Mouse (Mus musculus) neural tube, embryonic 12.5 days (tissue): ENCODE measurements at regions not wholly inside any gene's neighbourhood (a gene's known extent, or its start where the extent isn't known, plus 50 kb on each side); places are given as distances from the start of the nearest gene placed in this dataset.

Experiments
- ATAC-seq: fragments of 200-750 bp; cut with Nextera tagmentation; 2 replicates; pipeline ENCODE4 v1.8.0; 2017; ENCODE audit warnings: low read depth, mild to moderate bottlenecking, moderate TSS enrichment, moderate library complexity; ENCODE audit not compliant: low FRiP score
- H3K27ac ChIP-seq: fragments of 300-500 bp; sonication (generic); 2 replicates; pipeline ENCODE4 v1.5.1; 2016
- H3K27me3 ChIP-seq: fragments of 300-500 bp; sonication (generic); replicated peaks from 2 replicates; pipeline ENCODE4 v1.6.1; 2016; ENCODE audit warnings: mild to moderate bottlenecking
- H3K36me3 ChIP-seq: fragments of 300-500 bp; sonication (generic); 2 replicates; pipeline ENCODE4 v1.6.1; 2016; ENCODE audit warnings: mild to moderate bottlenecking
- H3K4me1 ChIP-seq: fragments of 300-500 bp; sonication (generic); 2 replicates; pipeline ENCODE4 v1.6.1; 2016
- H3K4me2 ChIP-seq: fragments of 300-500 bp; sonication (generic); replicated peaks from 2 replicates; pipeline ENCODE4 v1.6.1; 2016; ENCODE audit warnings: mild to moderate bottlenecking
- H3K4me3 ChIP-seq: fragments of 300-500 bp; sonication (generic); 2 replicates; pipeline ENCODE4 v1.5.1; 2016
- H3K9ac ChIP-seq: fragments of 300-500 bp; sonication (generic); 2 replicates; pipeline ENCODE4 v1.6.1; 2016; ENCODE audit warnings: mild to moderate bottlenecking
- H3K9me3 ChIP-seq: fragments of 300-500 bp; sonication (generic); 2 replicates; pipeline ENCODE4 v1.6.1; 2016; ENCODE audit warnings: mild to moderate bottlenecking
- WGBS: fragments of 180-500 bp; shearing (Covaris S2); methylation state at CpG from one replicate; pipeline ENCODE4 v1.1.7; 2016; 5-methylcytosine and 5-hydroxymethylcytosine counted together

DNA sequence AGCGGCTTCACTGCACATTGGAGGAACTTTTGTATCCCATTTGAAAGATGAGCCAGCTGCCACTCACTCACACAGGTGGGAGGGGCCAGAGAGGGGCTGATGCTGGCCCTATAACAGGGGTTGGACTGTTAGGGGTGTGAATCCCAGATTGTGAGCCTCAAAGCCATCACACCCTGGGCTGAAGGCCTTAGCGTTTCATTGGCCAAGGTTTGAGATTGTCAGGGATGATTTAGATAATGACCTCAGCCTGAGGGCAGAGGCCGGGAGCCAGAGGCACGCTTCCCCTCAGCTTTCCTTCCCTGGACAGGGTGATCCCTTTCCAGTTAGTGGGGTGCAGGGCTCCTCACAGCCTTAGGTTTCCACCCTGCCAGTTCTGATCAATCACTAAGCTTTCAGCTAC is 124.5 kb upstream of the Gjb5 start:
- no peak for ATAC-seq
- 48% methylated on average over 4 of the region's 4 CpGs for WGBS
- Histone ChIP-seq H3K36me3 (no peaks in the 10 kb centered on the region), H3K9ac (no peak overlapping the region), H3K27me3 (no peaks in the 10 kb centered on the region), H3K27ac (no peak overlapping the region), H3K4me2 (no peak overlapping the region), H3K4me3 (no peak overlapping the region), H3K4me1 (no peaks in the 10 kb centered on the region), H3K9me3 (no peaks in the 10 kb centered on the region)

DNA sequence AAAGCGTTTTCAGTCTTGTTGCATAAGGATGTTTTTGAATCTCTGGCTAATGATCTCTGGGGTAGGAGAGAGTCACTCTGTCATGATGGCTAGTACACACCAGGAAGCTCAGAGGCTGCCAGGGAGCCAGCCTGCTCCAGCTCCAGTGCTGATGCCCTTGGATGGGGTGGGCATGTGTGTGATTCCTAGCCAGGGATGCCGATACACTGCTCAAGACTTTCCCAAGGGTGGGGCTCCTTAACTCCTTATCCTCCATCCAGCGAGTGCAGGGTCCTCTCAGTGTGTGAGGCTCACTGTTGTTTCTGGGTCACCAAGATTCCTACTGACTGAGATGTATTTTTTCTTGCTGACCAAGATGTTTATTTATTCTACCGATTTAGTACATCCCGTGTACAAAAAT is 122.4 kb upstream of the Gjb5 start:
- H3K4me2 ChIP-seq: no peak overlapping the region
- no peak overlapping the region for H3K27ac ChIP-seq
- no peak for ATAC-seq
- no peaks in the 10 kb centered on the region for H3K27me3 ChIP-seq
- no peak overlapping the region for H3K9ac ChIP-seq
- no peak overlapping the region for H3K4me3 ChIP-seq
- no peaks in the 10 kb centered on the region for H3K36me3 ChIP-seq
- no peaks in the 10 kb centered on the region for H3K4me1 ChIP-seq
- WGBS: 82% methylated on average over 5 of the region's 5 CpGs
- H3K9me3 ChIP-seq: no peaks in the 10 kb centered on the region

DNA sequence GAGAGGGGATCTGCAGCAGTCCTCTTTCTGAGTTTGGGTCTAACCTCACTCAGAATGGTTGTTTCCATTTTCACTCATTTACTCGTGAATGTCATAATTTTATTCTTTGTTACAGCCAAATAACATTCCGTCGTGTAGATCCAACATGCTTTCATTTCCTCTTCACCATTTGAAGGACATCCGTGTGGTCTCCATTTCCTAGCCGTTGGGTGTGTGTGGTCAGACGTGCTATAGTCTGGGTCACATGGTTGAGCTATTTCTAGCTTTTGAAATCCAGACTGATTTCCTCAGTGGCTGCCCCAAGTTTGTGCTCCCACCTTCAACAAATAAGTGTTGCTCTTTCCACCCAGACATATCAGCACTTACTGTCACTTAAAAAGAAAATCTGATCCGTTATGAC is 111.9 kb upstream of the Gjb5 start:
- Histone ChIP-seq H3K4me3 (no peak overlapping the region), H3K27ac (no peak overlapping the region), H3K4me1 (no peaks in the 10 kb centered on the region), H3K9me3 (no peaks in the 10 kb centered on the region), H3K9ac (no peak overlapping the region), H3K4me2 (no peak overlapping the region), H3K36me3 (no peaks in the 10 kb centered on the region), H3K27me3 (no peaks in the 10 kb centered on the region)
- ATAC-seq: no peak
- 92% methylated on average over 7 of the region's 7 CpGs for WGBS

DNA sequence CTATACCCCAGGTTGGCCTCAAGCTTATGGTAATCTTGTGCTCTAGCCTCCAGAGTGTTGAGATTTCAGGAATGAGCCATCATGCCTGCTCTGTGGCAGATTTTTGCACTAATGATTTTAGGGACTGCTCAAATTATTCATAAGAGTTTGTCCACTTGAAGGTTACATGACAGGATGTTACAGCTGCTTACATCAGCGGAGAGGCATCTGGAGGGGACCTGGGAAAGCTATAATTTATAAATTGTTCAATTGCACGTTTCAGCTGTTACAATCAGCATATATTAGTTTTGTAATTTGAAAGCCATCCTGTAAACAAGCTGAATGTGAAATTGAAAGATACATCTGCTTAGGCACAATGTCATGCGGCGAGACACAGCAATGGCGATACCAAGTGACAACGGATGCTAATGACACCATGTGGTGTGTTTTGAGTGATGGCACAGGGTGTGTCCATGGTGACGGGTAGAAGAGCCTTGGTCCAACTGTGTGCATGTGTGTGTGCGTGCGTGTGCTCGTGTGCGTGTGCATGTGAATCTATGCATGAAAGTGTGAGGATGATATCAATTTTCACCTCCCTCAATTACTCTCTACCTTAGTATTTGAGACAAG is 96.6 kb upstream of the Gjb5 start:
- no peaks in the 10 kb centered on the region for H3K36me3 ChIP-seq
- H3K4me2 ChIP-seq: no peak overlapping the region
- WGBS: 92% methylated on average over 11 of the region's 11 CpGs
- peaks cover 13% of the 10 kb centered on the region; the same call in 1 of the 2 replicates for H3K9me3 ChIP-seq
- no peak overlapping the region for H3K9ac ChIP-seq
- no peaks in the 10 kb centered on the region for H3K27me3 ChIP-seq
- ATAC-seq: no peak
- no peak overlapping the region for H3K27ac ChIP-seq
- H3K4me3 ChIP-seq: no peak overlapping the region
- H3K4me1 ChIP-seq: no peaks in the 10 kb centered on the region

DNA sequence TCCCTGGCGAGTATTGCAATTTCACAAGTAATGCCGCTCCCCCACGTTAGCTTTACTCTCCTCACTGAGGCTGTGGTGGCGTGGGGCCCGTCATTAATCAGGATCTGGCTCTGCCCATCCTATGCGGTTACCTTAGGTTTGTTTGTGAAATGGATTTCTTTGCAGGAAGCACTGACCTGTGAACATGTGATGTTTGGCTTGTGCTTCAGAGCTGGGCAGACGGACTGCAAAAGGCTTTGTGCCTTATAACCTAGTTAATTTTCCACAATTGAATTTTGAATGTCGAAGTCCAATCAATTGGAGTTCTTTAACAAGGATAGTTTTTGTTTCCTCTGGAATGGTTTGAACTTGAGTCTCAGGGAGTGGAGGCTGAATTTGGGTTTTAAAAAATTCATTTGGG is 94.1 kb upstream of the Gjb5 start:
- H3K27ac ChIP-seq: no peak overlapping the region
- no peak overlapping the region for H3K4me2 ChIP-seq
- no peak overlapping the region for H3K9ac ChIP-seq
- H3K27me3 ChIP-seq: no peaks in the 10 kb centered on the region
- no peak overlapping the region for H3K4me3 ChIP-seq
- H3K4me1 ChIP-seq: no peaks in the 10 kb centered on the region
- WGBS: 79% methylated on average over 8 of the region's 8 CpGs
- no peaks in the 10 kb centered on the region for H3K36me3 ChIP-seq
- ATAC-seq: no peak
- 0 out of 2 replicates have a peak, but pooled peaks cover under 1% of the 10 kb centered on the region for H3K9me3 ChIP-seq

DNA sequence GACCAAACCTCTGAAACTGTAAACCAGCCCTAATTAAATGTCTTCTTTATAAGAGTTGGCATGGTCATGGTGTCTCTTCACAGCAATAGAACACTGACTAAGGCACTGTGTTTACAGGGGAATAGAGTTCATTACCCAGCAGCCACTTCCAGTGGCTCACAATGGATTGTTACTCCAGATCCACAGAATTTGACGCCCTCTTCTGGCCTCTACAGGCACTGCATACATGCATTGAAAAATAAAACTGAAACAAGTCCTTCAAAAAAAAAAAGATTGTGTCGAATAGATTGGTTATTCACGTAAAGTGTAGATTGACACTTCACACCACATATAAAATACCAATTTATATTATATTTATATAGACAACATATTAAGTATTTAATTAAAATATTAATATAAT is 87.3 kb upstream of the Gjb5 start:
- Histone ChIP-seq H3K9ac (no peak overlapping the region), H3K36me3 (no peaks in the 10 kb centered on the region), H3K27ac (no peak overlapping the region), H3K4me2 (no peak overlapping the region), H3K4me1 (no peaks in the 10 kb centered on the region), H3K27me3 (no peaks in the 10 kb centered on the region), H3K9me3 (no peaks in the 10 kb centered on the region), H3K4me3 (no peak overlapping the region)
- ATAC-seq: no peak
- 67% methylated on average over 3 of the region's 3 CpGs for WGBS

DNA sequence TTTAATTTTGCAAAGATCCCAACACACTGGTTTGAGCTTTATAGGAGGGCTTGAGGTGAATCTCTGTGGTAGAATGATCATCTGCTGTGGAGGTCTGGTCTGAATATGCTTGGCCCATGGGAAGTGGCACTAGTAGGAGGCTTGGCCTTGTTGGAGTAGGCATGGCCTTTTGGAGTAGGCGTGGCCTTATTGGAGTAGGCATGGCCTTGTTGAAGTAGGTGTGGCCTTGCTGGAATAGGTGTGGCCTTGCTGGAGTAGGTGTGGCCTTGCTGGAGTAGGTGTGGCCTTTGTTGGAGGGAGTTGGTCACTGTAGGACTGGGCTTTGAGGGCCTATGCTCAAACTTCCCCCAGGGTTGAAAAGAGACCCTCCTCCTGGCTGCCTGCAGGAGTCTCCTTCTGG is 86.1 kb upstream of the Gjb5 start:
- no peak overlapping the region for H3K4me3 ChIP-seq
- no peaks in the 10 kb centered on the region for H3K27me3 ChIP-seq
- H3K36me3 ChIP-seq: no peaks in the 10 kb centered on the region
- H3K9ac ChIP-seq: no peak overlapping the region
- 100% methylated on average over 1 of the region's 1 CpGs for WGBS
- no peaks in the 10 kb centered on the region for H3K9me3 ChIP-seq
- H3K4me1 ChIP-seq: no peaks in the 10 kb centered on the region
- ATAC-seq: no peak
- H3K4me2 ChIP-seq: no peak overlapping the region
- H3K27ac ChIP-seq: no peak overlapping the region

DNA sequence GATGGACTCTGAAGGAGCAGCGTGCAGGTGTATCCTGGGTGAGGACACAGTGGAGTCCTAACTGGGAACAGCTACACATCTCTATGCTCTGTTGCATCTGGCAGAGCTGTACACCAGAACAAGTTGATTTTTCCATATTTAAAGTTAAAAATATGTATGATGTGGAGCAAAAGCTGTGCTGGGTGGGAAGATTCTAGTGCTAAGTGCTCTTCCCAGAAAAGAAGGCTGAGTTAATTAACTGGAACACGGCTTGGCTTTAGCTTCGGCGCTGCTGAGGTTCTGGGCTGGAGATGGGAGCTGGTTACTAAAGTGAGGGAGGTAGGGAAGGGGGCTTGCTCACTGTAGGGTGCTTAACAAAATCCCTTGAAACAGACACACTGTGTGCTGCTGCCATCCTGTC is 84.0 kb upstream of the Gjb5 start:
- Histone ChIP-seq H3K36me3 (no peaks in the 10 kb centered on the region), H3K4me2 (no peak overlapping the region), H3K9me3 (no peaks in the 10 kb centered on the region), H3K27me3 (no peaks in the 10 kb centered on the region), H3K4me3 (no peak overlapping the region), H3K27ac (no peak overlapping the region), H3K9ac (no peak overlapping the region), H3K4me1 (no peaks in the 10 kb centered on the region)
- 81% methylated on average over 4 of the region's 4 CpGs for WGBS
- no peak for ATAC-seq

DNA sequence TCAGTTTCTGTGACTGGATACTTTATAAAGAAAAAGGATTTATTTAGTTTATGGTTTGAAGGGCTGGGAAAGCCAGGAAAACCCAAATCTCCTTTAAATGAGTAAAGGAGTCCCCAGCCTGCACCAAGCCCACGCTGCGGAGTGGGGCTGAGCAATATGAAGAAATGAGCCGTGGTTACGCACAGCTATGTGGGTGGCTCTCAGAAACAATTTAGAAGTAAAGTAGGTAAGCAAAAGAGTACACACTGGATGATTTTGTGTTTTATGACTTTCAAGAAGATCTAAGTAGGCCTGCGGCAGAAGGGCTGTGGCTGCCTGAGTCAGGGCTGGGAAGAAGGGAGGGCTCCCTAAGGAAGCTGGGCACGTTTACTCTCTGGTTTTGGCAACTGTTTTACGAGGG is 82.6 kb upstream of the Gjb5 start:
- no peak overlapping the region for H3K9ac ChIP-seq
- no peaks in the 10 kb centered on the region for H3K27me3 ChIP-seq
- no peak overlapping the region for H3K27ac ChIP-seq
- no peak for ATAC-seq
- no peak overlapping the region for H3K4me2 ChIP-seq
- H3K4me3 ChIP-seq: no peak overlapping the region
- H3K36me3 ChIP-seq: no peaks in the 10 kb centered on the region
- H3K4me1 ChIP-seq: no peaks in the 10 kb centered on the region
- H3K9me3 ChIP-seq: no peaks in the 10 kb centered on the region
- 56% methylated on average over 7 of the region's 7 CpGs for WGBS

DNA sequence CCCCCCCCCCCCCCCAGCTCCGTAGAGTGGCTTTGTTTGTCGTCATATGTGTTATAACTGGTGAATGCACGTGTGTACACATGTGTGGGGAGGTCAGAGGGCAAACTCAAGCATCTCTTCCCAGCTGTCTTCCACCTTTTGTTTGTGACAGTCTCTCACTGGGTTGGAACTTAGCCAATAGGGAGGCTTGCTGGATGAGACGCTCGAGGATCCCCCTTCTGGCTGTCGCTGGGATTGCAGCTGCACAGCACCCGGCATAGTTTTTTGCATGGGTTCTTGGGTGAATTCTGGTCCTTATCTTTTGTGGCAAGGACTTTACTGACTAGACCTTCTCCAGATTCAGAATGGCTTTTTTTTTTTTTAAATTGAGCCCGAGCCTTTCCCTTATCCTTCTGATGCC is 77.1 kb upstream of the Gjb5 start:
- H3K4me3 ChIP-seq: no peak overlapping the region
- WGBS: 36% methylated on average over 8 of the region's 8 CpGs
- H3K9me3 ChIP-seq: no peaks in the 10 kb centered on the region
- H3K27me3 ChIP-seq: no peaks in the 10 kb centered on the region
- no peak for ATAC-seq
- no peaks in the 10 kb centered on the region for H3K36me3 ChIP-seq
- H3K4me2 ChIP-seq: no peak overlapping the region; the same call in 1 of the 2 replicates
- H3K9ac ChIP-seq: no peak overlapping the region
- H3K4me1 ChIP-seq: no peaks in the 10 kb centered on the region
- H3K27ac ChIP-seq: no peak overlapping the region

DNA sequence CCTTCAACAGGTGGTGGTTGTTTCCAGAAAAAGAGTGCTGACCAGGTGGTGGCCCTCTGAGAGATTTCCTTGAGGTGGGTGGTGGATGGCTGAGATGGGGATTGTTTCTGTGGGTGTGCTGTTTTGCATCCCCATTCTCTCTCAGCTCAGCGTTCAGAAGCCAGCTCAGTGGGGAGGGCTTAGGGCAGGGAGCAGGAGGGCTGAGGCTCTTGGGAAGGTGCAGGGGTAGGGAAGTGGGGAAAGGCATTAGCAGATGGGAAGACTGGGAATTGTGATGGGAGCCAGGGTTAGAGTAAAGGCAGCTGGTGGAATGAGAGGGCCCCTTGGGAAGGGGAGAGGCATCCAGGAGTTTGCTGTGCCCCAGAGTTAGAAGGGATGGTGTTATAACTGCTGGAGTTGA is 72.3 kb upstream of the Gjb5 start:
- no peaks in the 10 kb centered on the region for H3K4me1 ChIP-seq
- H3K9ac ChIP-seq: no peak overlapping the region
- no peak for ATAC-seq
- H3K27me3 ChIP-seq: no peaks in the 10 kb centered on the region
- H3K4me3 ChIP-seq: no peak overlapping the region
- H3K36me3 ChIP-seq: no peaks in the 10 kb centered on the region
- no peaks in the 10 kb centered on the region; the same call in 1 of the 2 replicates for H3K9me3 ChIP-seq
- 3% methylated on average over 1 of the region's 1 CpGs for WGBS
- H3K27ac ChIP-seq: no peak overlapping the region
- no peak overlapping the region for H3K4me2 ChIP-seq

DNA sequence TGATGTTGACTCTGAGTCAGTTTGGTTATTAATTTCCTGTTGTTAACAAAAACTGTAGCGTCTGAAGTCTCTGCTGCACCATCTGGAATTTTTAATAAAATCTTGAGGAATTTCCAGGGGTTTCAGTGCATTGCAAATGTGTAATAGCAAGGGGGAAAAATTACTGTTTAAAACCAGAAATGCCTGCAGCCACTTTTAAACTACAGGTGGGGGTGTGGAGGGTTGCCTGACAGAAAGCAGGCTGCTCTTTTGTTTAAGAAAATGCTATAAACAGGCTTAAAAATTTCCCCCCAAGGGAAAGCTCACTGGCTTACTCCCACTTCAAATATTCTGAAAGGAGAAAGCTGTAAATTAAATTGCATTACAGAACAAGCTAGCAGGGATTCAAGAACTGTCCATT is 71.8 kb upstream of the Gjb5 start:
- Histone ChIP-seq H3K4me2 (no peak overlapping the region), H3K4me1 (no peaks in the 10 kb centered on the region), H3K27me3 (no peaks in the 10 kb centered on the region), H3K4me3 (no peak overlapping the region), H3K9ac (no peak overlapping the region), H3K9me3 (no peaks in the 10 kb centered on the region; the same call in 1 of the 2 replicates), H3K36me3 (no peaks in the 10 kb centered on the region), H3K27ac (no peak overlapping the region)
- WGBS: 82% methylated on average over 1 of the region's 1 CpGs
- no peak for ATAC-seq

DNA sequence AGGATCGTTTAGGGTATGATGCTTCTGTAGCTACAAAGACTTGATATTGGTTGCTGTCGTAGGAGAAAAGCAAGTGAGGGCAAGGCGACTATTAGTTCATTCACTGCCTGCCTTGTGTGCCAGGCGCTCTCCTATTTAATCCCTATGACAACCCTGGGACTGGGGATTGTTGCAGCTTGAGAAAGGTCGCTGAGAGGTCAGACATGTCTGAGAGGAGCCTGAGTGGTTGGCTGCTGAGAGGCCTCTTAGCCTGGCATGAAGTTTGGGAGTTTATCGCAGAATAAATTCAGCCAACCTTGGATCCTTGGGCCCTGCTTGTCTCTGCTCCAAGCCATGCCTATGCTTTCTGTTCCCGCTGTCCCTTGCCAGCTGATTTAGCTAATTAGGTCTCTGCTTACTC is 65.9 kb upstream of the Gjb5 start:
- Histone ChIP-seq H3K36me3 (no peaks in the 10 kb centered on the region), H3K9ac (no peak overlapping the region), H3K9me3 (no peaks in the 10 kb centered on the region; the same call in 1 of the 2 replicates), H3K27me3 (no peaks in the 10 kb centered on the region), H3K4me1 (peaks cover 12% of the 10 kb centered on the region), H3K27ac (no peak overlapping the region), H3K4me3 (no peak overlapping the region), H3K4me2 (no peak overlapping the region)
- no peak for ATAC-seq
- WGBS: 58% methylated on average over 7 of the region's 7 CpGs
